In the genomic region with DNA sequence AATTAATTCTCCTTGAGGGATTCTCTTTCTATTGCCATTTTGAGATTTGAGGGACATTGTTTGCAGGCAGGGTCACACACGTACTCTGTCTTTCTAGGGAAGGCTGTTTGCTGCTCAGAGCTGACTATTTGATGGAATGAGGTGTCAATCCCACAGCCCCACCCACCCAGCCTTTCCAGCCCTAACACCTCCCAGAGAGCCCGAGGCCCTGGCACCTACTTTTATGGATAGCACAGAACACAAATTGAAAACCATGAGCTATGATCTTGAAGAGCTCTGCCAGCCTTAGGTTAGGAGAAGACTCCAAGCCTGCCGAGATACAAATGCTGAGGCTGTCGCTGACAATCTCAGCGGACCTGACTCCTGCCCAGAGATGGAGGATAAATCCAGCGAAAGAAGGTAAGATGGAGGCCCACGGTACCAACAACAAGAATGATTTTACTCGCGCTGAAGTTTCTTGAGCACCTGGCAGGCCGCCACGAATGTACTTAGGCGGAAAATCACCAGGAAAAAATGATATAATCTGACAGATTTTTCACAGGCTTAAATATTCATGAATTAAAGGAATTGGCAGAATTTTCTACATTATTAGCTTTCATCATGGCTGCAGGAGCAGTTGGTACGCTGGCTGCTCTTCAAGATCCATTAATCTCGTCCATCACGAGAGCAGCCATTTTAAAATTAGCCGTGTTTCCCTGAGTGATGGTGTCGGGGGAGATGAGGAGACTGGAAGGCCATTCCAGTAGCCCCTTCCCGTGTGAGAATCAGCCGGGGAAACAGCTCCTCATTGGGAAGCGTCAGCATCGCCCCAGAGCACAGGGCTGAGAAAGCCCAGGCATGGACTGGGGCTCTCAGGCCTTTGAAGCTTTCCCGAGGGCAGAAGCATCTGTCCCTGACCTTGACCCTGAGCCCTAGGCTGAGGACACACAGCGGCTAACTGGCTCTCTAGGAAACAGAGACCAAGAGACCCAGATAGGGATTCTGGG, we compare ENCODE assay signal across 9 mouse cellular contexts.
DNase-seq lines count a peak whose midpoint lies in the region; ATAC-seq and TF ChIP-seq lines count a peak whose summit lies in the region.
"Had no signal": no experiment of that assay in that cellular context is flagged by ENCODE, and none has a peak within 500 bp of the region (broad histone marks: within the 10 kb centered on the region; RNA-seq: fewer than 3 reads in every experiment).

No protein-coding gene starts in this region.

- intact Hi-C loops in gastrocnemius, adult 2 months (cut with DNase I): no loop called here

- H3K9ac ChIP-seq in lung, embryonic 15.5 days: no peak overlapping the region
- no peak overlapping the region for H3K9ac ChIP-seq in intestine, embryonic 16.5 days (ENCODE audit: low read depth, low read length)
- H3K9ac ChIP-seq in neural tube, embryonic 14.5 days (replicated peaks; ENCODE audit: low read depth, low read length): 0 out of 2 replicates have a peak overlapping the region, but pooled peaks have one; percentile 26
- H3K9ac ChIP-seq: embryonic facial prominence, embryonic 15.5 days had no signal

- peaks cover 31% of the 10 kb centered on the region; the same call in 1 of the 2 replicates for H3K27me3 ChIP-seq in lung, embryonic 15.5 days
- no peaks in the 10 kb centered on the region for H3K27me3 ChIP-seq in intestine, embryonic 16.5 days (replicated peaks; ENCODE audit: control insufficient read depth, insufficient read depth, low read length)
- H3K27me3 ChIP-seq in neural tube, embryonic 14.5 days (ENCODE audit: control insufficient read depth, insufficient read depth, low read length): no peaks in the 10 kb centered on the region

- H3K4me2 ChIP-seq in lung, embryonic 15.5 days: peak overlapping the region; percentile 17; the same call in 1 of the 2 replicates
- peak overlapping the region; percentile 22; the same call in 1 of the 2 replicates for H3K4me2 ChIP-seq in intestine, embryonic 16.5 days (ENCODE audit: low read depth, low read length)
- no peak overlapping the region for H3K4me2 ChIP-seq in neural tube, embryonic 14.5 days (ENCODE audit: low read depth, low read length)

- H3K36me3 ChIP-seq in lung, embryonic 15.5 days: no peaks in the 10 kb centered on the region
- H3K36me3 ChIP-seq in intestine, embryonic 16.5 days (ENCODE audit: control insufficient read depth, insufficient read depth, low read length): no peaks in the 10 kb centered on the region
- no peaks in the 10 kb centered on the region for H3K36me3 ChIP-seq in neural tube, embryonic 14.5 days (ENCODE audit: control insufficient read depth, insufficient read depth, low read length)
- H3K36me3 ChIP-seq: embryonic facial prominence, embryonic 15.5 days had no signal

- peak; percentile 56; the same call in 1 of the 2 replicates for ATAC-seq in lung, embryonic 15.5 days (ENCODE audit: borderline replicate concordance, extremely low read depth, low FRiP score, low TSS enrichment)
- ATAC-seq in intestine, embryonic 16.5 days: peak; percentile 14; the same call in 1 of the 2 replicates
- no peak for ATAC-seq in neural tube, embryonic 14.5 days (ENCODE audit: low read depth)

- peaks cover 22% of the 10 kb centered on the region for H3K4me1 ChIP-seq in lung, embryonic 15.5 days
- H3K4me1 ChIP-seq in intestine, embryonic 16.5 days (ENCODE audit: control insufficient read depth, insufficient read depth, low read length): peaks cover 13% of the 10 kb centered on the region; the same call in 1 of the 2 replicates
- peaks cover 18% of the 10 kb centered on the region for H3K4me1 ChIP-seq in neural tube, embryonic 14.5 days (ENCODE audit: control insufficient read depth, insufficient read depth, low read length)

- no peak for DNase-seq in gastrocnemius, adult 2 months
- DNase-seq in gastrocnemius, postnatal 4 days (ENCODE audit: low spot score in 2 of 2): no peak
- DNase-seq in lung, postnatal 4 days: no peak
- DNase-seq in cerebellum, adult 9-11 months: no peak
- no peak for DNase-seq in adipocyte (ENCODE audit: low spot score)

- peak overlapping the region; percentile 60 for H3K4me3 ChIP-seq in gastrocnemius, adult 2 months
- H3K4me3 ChIP-seq in lung, embryonic 15.5 days: no peak overlapping the region
- H3K4me3 ChIP-seq in intestine, embryonic 16.5 days (ENCODE audit: low read length): no peak overlapping the region
- H3K4me3 ChIP-seq in neural tube, embryonic 14.5 days (ENCODE audit: low read depth, low read length): no peak overlapping the region
- H3K4me3 ChIP-seq: embryonic facial prominence, embryonic 15.5 days had no signal

- WGBS in lung, embryonic 15.5 days: 47% methylated on average over 23 of the region's 23 CpGs
- WGBS in intestine, embryonic 16.5 days: 54% methylated on average over 23 of the region's 23 CpGs
- 55% methylated on average over 23 of the region's 23 CpGs for whole genome bisulfite sequencing in neural tube, embryonic 14.5 days

- peak overlapping the region; percentile 49 for H3K27ac ChIP-seq in gastrocnemius, adult 2 months
- peak overlapping the region; percentile 73 for H3K27ac ChIP-seq in lung, embryonic 15.5 days
- peak overlapping the region; percentile 58 for H3K27ac ChIP-seq in intestine, embryonic 16.5 days (ENCODE audit: low read length)
- 0 out of 2 replicates have a peak overlapping the region, but pooled peaks have one; percentile 11 for H3K27ac ChIP-seq in neural tube, embryonic 14.5 days (ENCODE audit: low read depth, low read length)

- H3K9me3 ChIP-seq in lung, embryonic 15.5 days: no peaks in the 10 kb centered on the region
- no peaks in the 10 kb centered on the region for H3K9me3 ChIP-seq in intestine, embryonic 16.5 days (ENCODE audit: control insufficient read depth, low read length)
- H3K9me3 ChIP-seq in neural tube, embryonic 14.5 days (ENCODE audit: control insufficient read depth, low read length): no peaks in the 10 kb centered on the region
- H3K9me3 ChIP-seq: embryonic facial prominence, embryonic 15.5 days had no signal

- no peak for TF ChIP-seq CTCF in gastrocnemius, adult 2 months (IDR thresholded peaks at IDR 0.05)

Comparison
In these comparisons a context has a peak if more than half of its experiments do, and no peak if none do; other contexts are left out.
1. H3K27ac ChIP-seq: peak in every context shown above with its lines; median percentile 73 in lung, embryonic 15.5 days; 58 in intestine, embryonic 16.5 days; 49 in gastrocnemius, adult 2 months; 11 in neural tube, embryonic 14.5 days.